Mouse (Mus musculus) Patski (cell line): ENCODE results near the gene Gm28729. TPM values are rescaled to one million over a fixed set of nuclear protein-coding genes. Genes with fewer than 3 reads are reported as not detected.
"Not testable (repeated sequence)": the region's sequence is repeated elsewhere in the genome, so short reads cannot be mapped to it uniquely, and the experiment has no call there.

Experiments
- ATAC-seq: fragments of 100-300 bp; one replicate; pipeline ENCODE4 v1.8.0; 2021
- CTCF ChIA-PET: fragments of 350-600 bp; sonication (Branson Sonifier 250); formaldehyde crosslinking; loops from one replicate; lab custom pipeline; 2022; ENCODE audit warnings: inconsistent platforms; lab: Charles Lee
- POLR2A ChIA-PET: fragments of 350-600 bp; sonication (Branson Sonifier 250); formaldehyde crosslinking; loops from one replicate; lab custom pipeline; 2022; ENCODE audit warnings: antibody characterized with exemption, inconsistent platforms; lab: Charles Lee
- DNase-seq: peaks from one replicate; pipeline ENCODE4 v3.0.0-alpha.2; 2011; ENCODE audit warnings: low read depth, low spot score
- H3K27me3 ChIP-seq: fragments of 371-371 bp; one replicate; pipeline ENCODE4 v1.5.1; 2021
- CTCF ChIP-seq: fragments of 100-300 bp; IDR thresholded peaks from one replicate; pipeline ENCODE4 v1.5.1; 2021
- in situ Hi-C: fragments of 300-500 bp; cut with MboI; formaldehyde crosslinking; loops from 3 replicates; pipeline ENCODE4 v1.11.1; 2018; ENCODE audit warnings: low pct_unique_long_range_greater_than_20kb, mixed read lengths
- polyA plus RNA-seq: library from polyadenylated mRNA; unstranded; gene quantifications from one replicate; pipeline ENCODE4 v1.2.3, GENCODE M21; 2021

Gm28729 gene
- polyA plus RNA-seq, 1 experiment from 2014 or later: not detected

- ChIA-PET CTCF (no interaction called here), POLR2A (no interaction called here)
- ATAC-seq: no peak
- DNase-seq: no peak
- no peaks in the 10 kb centered on the region for H3K27me3 ChIP-seq
- TF ChIP-seq CTCF: no peak
- in situ Hi-C loops: no loop called here
Measured at GRCm38 (mm10) chr9:96538916-96539315, 13.9 kb upstream of the Gm28729 start.

DNA sequence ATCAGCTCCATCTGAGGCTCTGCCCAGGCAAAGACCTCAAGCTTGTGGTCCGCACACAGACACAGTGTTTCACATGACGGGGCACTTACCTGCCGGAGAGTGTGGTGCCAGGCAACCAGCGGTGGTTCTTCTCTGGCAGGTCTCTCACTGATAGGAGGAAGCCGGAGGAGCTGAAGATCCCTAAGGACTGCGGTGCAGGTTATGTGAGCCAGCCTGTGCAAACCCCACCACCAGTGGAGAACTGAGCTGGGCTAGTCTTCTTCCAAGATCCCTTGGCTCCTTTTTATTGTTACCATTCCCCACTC lies 12.5 kb upstream of the Gm28729 start:
- no peaks in the 10 kb centered on the region for H3K27me3 ChIP-seq
- in situ Hi-C loops: no loop called here
- ChIA-PET CTCF (interaction anchor here (0.8 kb wide), 1 partner anchor 252 kb away, joined by 3 read pairs; no protein-coding TSS in a partner anchor), POLR2A (interaction anchor here (0.5 kb wide), 1 partner anchor 197 kb away, joined by 3 read pairs; no protein-coding TSS in a partner anchor)
- no peak for DNase-seq
- ATAC-seq: no peak
- TF ChIP-seq CTCF: no peak

DNA sequence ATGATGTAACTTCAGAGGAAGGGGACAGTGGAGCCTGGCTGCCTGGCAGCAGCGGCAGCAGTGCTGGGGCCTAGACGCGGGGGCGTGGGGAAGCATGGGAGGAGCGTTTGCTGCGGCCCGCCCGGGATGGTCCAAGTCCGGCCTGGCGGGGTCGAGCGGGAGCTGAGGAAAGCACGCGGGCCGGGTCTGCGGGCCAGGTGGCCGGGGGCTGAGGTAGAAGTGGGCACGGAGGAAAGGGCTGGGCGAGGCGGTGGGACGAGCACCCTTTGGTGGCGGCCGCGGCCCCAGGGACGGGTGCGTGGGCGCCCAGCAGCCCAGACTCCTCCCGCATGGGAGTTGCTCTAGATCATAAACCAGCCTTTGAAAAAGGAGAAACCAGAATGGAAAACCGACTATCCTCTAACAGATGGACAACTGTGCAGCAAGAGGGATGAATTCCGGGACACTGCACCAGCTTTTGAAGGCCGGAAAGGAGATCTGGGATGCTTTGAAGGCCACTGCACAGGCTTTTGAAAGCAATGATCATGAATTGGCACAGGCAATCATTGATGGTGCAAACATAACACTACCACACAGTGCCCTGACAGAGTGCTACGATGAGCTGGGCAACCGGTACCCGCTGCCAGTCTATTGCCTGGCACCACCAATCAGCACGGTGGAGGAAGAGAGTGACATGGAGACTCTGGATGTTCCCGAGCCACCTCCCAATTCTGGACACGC lies 12.0 kb upstream of the Gm28729 start:
- TF ChIP-seq CTCF: no peak
- DNase-seq: no peak
- H3K27me3 ChIP-seq: no peaks in the 10 kb centered on the region
- in situ Hi-C loops: no loop called here
- no peak for ATAC-seq
- ChIA-PET CTCF (interaction anchor here (0.8 to 1.1 kb wide), 2 partner anchors 12 to 252 kb away, joined by 3 read pairs; partner anchors contain the start of gene Gm28729), POLR2A (no interaction called here)

GRCm38 (mm10) chr9:96536093-96536492 lies 11.0 kb upstream of the Gm28729 start:
- POLR2A ChIA-PET, in situ Hi-C loops, H3K27me3 ChIP-seq, ATAC-seq, DNase-seq: not testable (repeated sequence)
- CTCF ChIA-PET: interaction anchor here (1.1 kb wide), 1 partner anchor 11 kb away, joined by 3 read pairs; the partner anchor contains the start of gene Gm28729

DNA sequence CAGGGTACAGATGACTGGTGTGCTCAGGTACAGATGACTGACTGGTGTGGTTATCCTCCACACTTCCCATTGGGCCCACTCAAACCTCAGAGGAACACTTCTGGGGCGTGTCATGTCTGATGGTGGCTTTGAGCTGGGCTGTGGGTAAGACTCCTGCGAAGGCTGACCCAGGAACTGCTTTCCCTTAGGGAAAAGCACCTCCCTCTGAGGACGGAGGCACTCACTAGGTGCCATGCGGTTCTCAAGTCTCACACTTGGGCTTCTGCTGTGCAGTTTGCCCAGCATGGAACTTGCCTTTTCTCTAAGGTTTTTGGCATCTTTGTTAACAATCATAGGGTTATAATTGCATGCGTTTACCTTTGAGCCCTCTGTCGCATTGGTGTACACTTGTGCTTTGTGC lies 10.4 kb upstream of the Gm28729 start:
- DNase-seq: no peak
- no peaks in the 10 kb centered on the region for H3K27me3 ChIP-seq
- ATAC-seq: no peak
- ChIA-PET CTCF (no interaction called here), POLR2A (no interaction called here)
- TF ChIP-seq CTCF: no peak
- in situ Hi-C loops: no loop called here

GRCm38 (mm10) chr9:96534256-96534655 lies 9.2 kb upstream of the Gm28729 start:
- POLR2A ChIA-PET: no interaction called here
- H3K27me3 ChIP-seq: no peaks in the 10 kb centered on the region
- no peak for ATAC-seq
- CTCF ChIA-PET: interaction anchor here (0.8 kb wide), 1 partner anchor 9 kb away, joined by 3 read pairs; no protein-coding TSS in a partner anchor
- in situ Hi-C loops: no loop called here
- no peak for TF ChIP-seq CTCF
- DNase-seq: no peak

- in situ Hi-C loops: no loop called here
- DNase-seq: no peak
- no peak for TF ChIP-seq CTCF
- ChIA-PET CTCF (interaction anchor here (0.8 kb wide), 1 partner anchor 23 kb away, joined by 3 read pairs; no protein-coding TSS in a partner anchor), POLR2A (no interaction called here)
- H3K27me3 ChIP-seq: no peaks in the 10 kb centered on the region
- no peak for ATAC-seq
Measured at GRCm38 (mm10) chr9:96533476-96533875, 8.4 kb upstream of the Gm28729 start.

GRCm38 (mm10) chr9:96532531-96532930 lies 7.5 kb upstream of the Gm28729 start:
- in situ Hi-C loops: no loop called here
- ChIA-PET CTCF (interaction anchor here (0.8 kb wide), 1 partner anchor 24 kb away, joined by 3 read pairs; no protein-coding TSS in a partner anchor), POLR2A (interaction anchor here (0.5 kb wide), 1 partner anchor 325 kb away, joined by 4 read pairs; no protein-coding TSS in a partner anchor)
- DNase-seq (no peak), ATAC-seq (no peak)
- H3K27me3 ChIP-seq: no peaks in the 10 kb centered on the region
- TF ChIP-seq CTCF: no peak

- no peak for DNase-seq
- no peaks in the 10 kb centered on the region for H3K27me3 ChIP-seq
- ChIA-PET CTCF (interaction anchor here (1.0 kb wide), 1 partner anchor 248 kb away, joined by 3 read pairs; no protein-coding TSS in a partner anchor), POLR2A (interaction anchor here (0.8 kb wide), 1 partner anchor 11 kb away, joined by 3 read pairs; no protein-coding TSS in a partner anchor)
- in situ Hi-C loops: no loop called here
- no peak for TF ChIP-seq CTCF
- no peak for ATAC-seq
Measured at GRCm38 (mm10) chr9:96530674-96531081, 5.6 kb upstream of the Gm28729 start.

- TF ChIP-seq CTCF: no peak
- DNase-seq (no peak), ATAC-seq (no peak)
- in situ Hi-C loops: no loop called here
- H3K27me3 ChIP-seq: no peaks in the 10 kb centered on the region
- ChIA-PET POLR2A (interaction anchor here (0.8 kb wide), 1 partner anchor 12 kb away, joined by 3 read pairs; no protein-coding TSS in a partner anchor), CTCF (interaction anchor here (1.0 kb wide), 1 partner anchor 247 kb away, joined by 3 read pairs; no protein-coding TSS in a partner anchor)
Measured at GRCm38 (mm10) chr9:96529961-96530673, 5.1 kb upstream of the Gm28729 start.
